Mouse (Mus musculus) lung, postnatal 0 days (tissue): Measurements from ENCODE around the gene Lama4.

ENCODE experiments used
- CTCF ChIP-seq: IDR thresholded peaks from 2 replicates; pipeline ENCODE4 v1.5.1; 2016; ENCODE audit warnings: antibody characterized with exemption, mild to moderate bottlenecking
- EP300 ChIP-seq: IDR thresholded peaks from 2 replicates; pipeline ENCODE4 v1.6.1; 2016; ENCODE audit warnings: antibody characterized with exemption, mild to moderate bottlenecking, control low read depth

DNA sequence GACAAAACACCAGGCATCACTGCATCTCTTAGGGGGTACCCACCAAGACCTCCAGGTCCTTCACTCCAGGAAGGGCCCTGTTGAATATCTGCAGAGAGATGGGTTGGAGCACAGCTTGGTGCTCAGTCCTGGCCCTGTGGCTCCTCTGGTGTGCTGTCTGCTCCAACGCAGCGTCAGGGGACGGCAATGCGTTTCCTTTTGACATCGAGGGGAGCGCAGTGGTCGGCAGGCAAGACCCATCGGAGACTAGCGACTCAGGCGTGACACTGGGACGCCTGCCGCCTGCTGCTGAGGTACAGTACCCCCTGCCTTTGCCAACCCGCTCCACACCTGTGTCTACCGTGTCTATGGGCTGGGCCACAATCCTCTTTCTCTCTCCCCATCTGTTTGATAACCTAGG is 542 bp downstream of the Lama4 start:
- TF ChIP-seq CTCF (peak; percentile 46), EP300 (no peak)
